Mouse (Mus musculus) liver, embryonic 12.5 days (tissue): Measurements from ENCODE around the gene Phox2b. TPM values are rescaled to one million over a fixed set of nuclear protein-coding genes. Genes with fewer than 3 reads are reported as not detected.

Source experiments
- ATAC-seq: fragments of 200-750 bp; cut with Nextera tagmentation; 2 replicates; pipeline ENCODE4 v1.8.0; 2017; ENCODE audit warnings: moderate number of reproducible peaks, mild to moderate bottlenecking, moderate library complexity
- H3K27ac ChIP-seq: fragments of 300-500 bp; sonication (generic); 2 replicates; pipeline ENCODE4 v1.5.1; 2016; ENCODE audit warnings: mild to moderate bottlenecking
- H3K27me3 ChIP-seq: fragments of 300-500 bp; sonication (generic); replicated peaks from 2 replicates; pipeline ENCODE4 v1.6.1; 2016; ENCODE audit warnings: mild to moderate bottlenecking, moderate library complexity
- H3K36me3 ChIP-seq: fragments of 300-500 bp; sonication (generic); 2 replicates; pipeline ENCODE4 v1.6.1; 2016; ENCODE audit warnings: mild to moderate bottlenecking, moderate library complexity
- H3K4me1 ChIP-seq: fragments of 300-500 bp; sonication (generic); 2 replicates; pipeline ENCODE4 v1.6.1; 2016
- H3K4me2 ChIP-seq: fragments of 300-500 bp; sonication (generic); 2 replicates; pipeline ENCODE4 v1.6.1; 2016; ENCODE audit warnings: mild to moderate bottlenecking, moderate library complexity
- H3K4me3 ChIP-seq: fragments of 300-500 bp; sonication (generic); 2 replicates; pipeline ENCODE4 v1.5.1; 2016; ENCODE audit warnings: mild to moderate bottlenecking, moderate library complexity
- H3K9ac ChIP-seq: fragments of 300-500 bp; sonication (generic); 2 replicates; pipeline ENCODE4 v1.6.1; 2016; ENCODE audit warnings: mild to moderate bottlenecking, moderate library complexity
- H3K9me3 ChIP-seq: fragments of 300-500 bp; sonication (generic); replicated peaks from 2 replicates; pipeline ENCODE4 v1.6.1; 2016; ENCODE audit warnings: mild to moderate bottlenecking, moderate library complexity
- WGBS: fragments of 180-500 bp; shearing (Covaris S2); methylation state at CpG from one replicate; pipeline ENCODE4 v1.1.7; 2016; ENCODE audit not compliant: insufficient replicate concordance; 5-methylcytosine and 5-hydroxymethylcytosine counted together
- polyA plus RNA-seq: library from polyadenylated mRNA; unstranded; fragments of >200 nt; fragmentation: Nextera tagmentation; extraction: Ambion mirVana; gene quantifications from 2 replicates; pipeline ENCODE4 v1.2.1, GENCODE M21; 2016

The Phox2b gene
- polyA plus RNA-seq, 1 experiment from 2014 or later: 0.37 TPM

- 2% methylated on average over 32 of the region's 32 CpGs for whole genome bisulfite sequencing
- Histone ChIP-seq H3K4me1 (peaks cover 8% of the 10 kb centered on the region; the same call in 1 of the 2 replicates), H3K27me3 (peaks cover 98% of the 10 kb centered on the region), H3K27ac (no peak overlapping the region), H3K4me3 (no peak overlapping the region), H3K36me3 (no peaks in the 10 kb centered on the region), H3K4me2 (no peak overlapping the region), H3K9ac (no peak overlapping the region), H3K9me3 (no peaks in the 10 kb centered on the region)
- ATAC-seq: no peak
Observed at GRCm38 (mm10) chr5:67099393-67100271, 531 bp upstream of the Phox2b start.

GRCm38 (mm10) chr5:67098051-67098732 is 909 bp downstream of the Phox2b start:
- no peak overlapping the region for H3K4me3 ChIP-seq
- WGBS: 2% methylated on average over 23 of the region's 23 CpGs
- H3K27me3 ChIP-seq: peaks cover 98% of the 10 kb centered on the region
- no peak for ATAC-seq
- no peak overlapping the region for H3K9ac ChIP-seq
- H3K4me2 ChIP-seq: no peak overlapping the region
- no peaks in the 10 kb centered on the region for H3K9me3 ChIP-seq
- no peak overlapping the region for H3K27ac ChIP-seq
- H3K36me3 ChIP-seq: no peaks in the 10 kb centered on the region
- H3K4me1 ChIP-seq: peaks cover 8% of the 10 kb centered on the region; the same call in 1 of the 2 replicates

DNA sequence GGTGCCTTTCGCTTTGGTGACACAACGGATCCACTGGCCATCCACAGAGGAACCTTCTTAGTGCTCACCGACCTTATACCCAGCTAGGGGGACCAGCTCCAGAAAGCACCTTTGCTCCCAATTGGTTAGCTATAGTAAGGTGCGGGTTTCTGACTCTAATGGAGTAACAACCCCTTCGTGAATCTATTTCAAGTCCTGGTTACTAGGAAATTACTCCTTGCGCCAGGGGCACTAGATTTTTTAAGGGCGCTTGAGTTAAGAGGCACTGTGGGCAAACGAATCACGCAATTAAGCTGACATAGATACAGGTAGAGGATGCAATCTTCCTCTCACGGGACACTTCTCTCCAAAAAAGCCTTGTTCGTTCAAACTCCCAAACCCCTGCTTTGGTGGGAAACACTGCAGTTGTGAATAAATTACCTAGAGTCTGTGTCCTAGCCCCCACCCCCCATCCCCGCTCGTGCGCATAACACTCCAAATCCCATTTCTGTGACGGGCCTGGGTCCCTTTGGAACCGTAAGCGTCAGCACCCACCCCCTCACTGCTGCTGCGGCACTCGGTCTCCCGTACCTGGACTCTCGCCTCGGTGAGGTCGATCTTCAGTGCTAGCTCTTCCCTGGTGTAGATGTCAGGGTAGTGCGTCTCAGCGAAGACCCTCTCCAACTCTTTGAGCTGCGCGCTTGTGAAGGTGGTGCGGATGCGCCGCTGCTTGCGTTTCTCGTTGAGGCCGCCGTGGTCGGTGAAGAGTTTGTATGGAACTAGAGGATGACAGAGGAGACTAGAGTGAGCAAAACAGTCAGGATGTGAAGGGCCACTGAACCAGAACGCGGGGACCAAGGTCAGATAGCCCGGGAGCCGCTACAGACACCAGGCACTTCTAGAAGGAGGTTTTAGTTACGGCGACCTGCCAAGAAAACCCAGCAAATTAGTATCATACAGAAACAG is 1.7 kb downstream of the Phox2b start:
- Histone ChIP-seq H3K4me2 (no peak overlapping the region), H3K9me3 (no peaks in the 10 kb centered on the region), H3K27me3 (peaks cover 95% of the 10 kb centered on the region), H3K36me3 (no peaks in the 10 kb centered on the region), H3K27ac (no peak overlapping the region), H3K4me1 (peaks cover 8% of the 10 kb centered on the region; the same call in 1 of the 2 replicates), H3K4me3 (no peak overlapping the region), H3K9ac (no peak overlapping the region)
- ATAC-seq: no peak
- 3% methylated on average over 41 of the region's 41 CpGs for WGBS

GRCm38 (mm10) chr5:67096378-67096771 is 2.7 kb downstream of the Phox2b start:
- H3K9ac ChIP-seq: no peak overlapping the region
- peak overlapping the region; percentile 55 for H3K4me2 ChIP-seq
- peaks cover 8% of the 10 kb centered on the region; the same call in 1 of the 2 replicates for H3K4me1 ChIP-seq
- WGBS: under 1% methylated on average over 26 of the region's 28 CpGs
- no peaks in the 10 kb centered on the region for H3K36me3 ChIP-seq
- H3K9me3 ChIP-seq: no peaks in the 10 kb centered on the region
- peaks cover 95% of the 10 kb centered on the region for H3K27me3 ChIP-seq
- H3K27ac ChIP-seq: no peak overlapping the region
- ATAC-seq: no peak
- H3K4me3 ChIP-seq: peak overlapping the region; percentile 33

DNA sequence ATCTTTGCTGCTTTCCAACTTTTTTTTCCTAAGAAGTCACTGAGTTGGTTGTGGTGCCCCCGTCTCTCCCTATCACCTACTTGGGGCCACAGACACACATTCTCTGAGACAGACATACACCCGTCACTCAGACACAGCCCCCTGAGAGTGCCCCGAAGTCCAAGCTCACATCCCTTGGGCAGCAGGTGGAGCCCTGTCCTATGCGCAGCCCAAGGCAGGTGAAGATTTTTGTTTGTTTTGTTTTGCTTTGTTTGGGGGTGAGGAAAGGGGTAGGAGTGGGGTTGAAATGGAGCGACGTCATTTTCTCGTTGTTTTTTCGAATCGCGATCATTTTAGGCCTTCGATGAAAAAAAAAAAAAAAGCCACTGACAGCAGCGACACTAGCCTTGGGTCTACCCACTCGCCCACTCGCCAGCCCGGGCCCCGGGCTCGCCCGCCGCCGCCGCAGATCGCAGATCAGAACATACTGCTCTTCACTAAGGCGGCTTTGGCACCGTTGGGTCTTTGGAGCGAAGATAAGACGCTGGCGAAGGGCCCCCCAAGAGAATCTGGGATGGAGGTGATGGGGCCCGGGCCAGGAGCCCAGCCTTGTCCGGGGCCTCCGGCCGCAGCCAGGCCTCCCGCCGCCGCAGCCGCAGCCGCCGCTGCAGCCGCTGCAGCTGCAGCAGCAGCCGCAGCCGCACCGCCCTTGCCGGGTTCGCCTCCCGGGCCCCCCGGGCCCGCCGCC is 3.3 kb downstream of the Phox2b start:
- under 1% methylated on average over 47 of the region's 47 CpGs for WGBS
- no peak overlapping the region for H3K27ac ChIP-seq

GRCm38 (mm10) chr5:67095153-67095552 is 3.9 kb downstream of the Phox2b start:
- 5% methylated on average over 15 of the region's 15 CpGs for WGBS
- H3K4me2 ChIP-seq: no peak overlapping the region
- no peaks in the 10 kb centered on the region for H3K9me3 ChIP-seq
- no peaks in the 10 kb centered on the region for H3K36me3 ChIP-seq
- H3K27ac ChIP-seq: no peak overlapping the region
- H3K4me1 ChIP-seq: peaks cover 8% of the 10 kb centered on the region; the same call in 1 of the 2 replicates
- H3K4me3 ChIP-seq: no peak overlapping the region
- ATAC-seq: no peak
- peaks cover 95% of the 10 kb centered on the region for H3K27me3 ChIP-seq
- H3K9ac ChIP-seq: no peak overlapping the region

More for the DNA sequence above, 3.3 kb downstream of the Phox2b start:
- Histone ChIP-seq H3K27me3 (peaks cover 95% of the 10 kb centered on the region), H3K4me2 (peak overlapping the region; percentile 55), H3K4me1 (peaks cover 8% of the 10 kb centered on the region; the same call in 1 of the 2 replicates), H3K36me3 (no peaks in the 10 kb centered on the region), H3K9me3 (no peaks in the 10 kb centered on the region), H3K9ac (no peak overlapping the region), H3K4me3 (peak overlapping the region; percentile 33)
- no peak for ATAC-seq

DNA sequence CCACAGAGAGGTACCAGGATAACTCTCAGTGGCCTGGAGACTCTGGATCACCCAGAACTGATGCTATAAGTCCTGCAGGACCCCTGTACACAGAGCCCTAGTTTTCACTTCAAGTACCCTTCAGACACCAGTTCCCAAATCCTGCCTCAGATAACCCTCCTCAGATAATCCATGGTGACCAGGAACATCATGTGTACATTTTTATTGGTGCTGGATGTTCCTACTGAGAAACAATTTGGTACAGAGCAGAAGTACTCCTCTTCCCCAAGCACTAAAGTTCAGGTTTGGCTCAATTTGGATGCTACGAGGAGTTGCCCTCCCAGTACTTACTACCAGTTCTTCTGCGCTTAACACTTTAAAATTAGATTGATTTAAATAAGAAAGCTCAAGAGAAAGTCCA is 5.1 kb downstream of the Phox2b start:
- ATAC-seq: no peak
- H3K4me2 ChIP-seq: no peak overlapping the region
- 16% methylated on average over 2 of the region's 2 CpGs for WGBS

DNA sequence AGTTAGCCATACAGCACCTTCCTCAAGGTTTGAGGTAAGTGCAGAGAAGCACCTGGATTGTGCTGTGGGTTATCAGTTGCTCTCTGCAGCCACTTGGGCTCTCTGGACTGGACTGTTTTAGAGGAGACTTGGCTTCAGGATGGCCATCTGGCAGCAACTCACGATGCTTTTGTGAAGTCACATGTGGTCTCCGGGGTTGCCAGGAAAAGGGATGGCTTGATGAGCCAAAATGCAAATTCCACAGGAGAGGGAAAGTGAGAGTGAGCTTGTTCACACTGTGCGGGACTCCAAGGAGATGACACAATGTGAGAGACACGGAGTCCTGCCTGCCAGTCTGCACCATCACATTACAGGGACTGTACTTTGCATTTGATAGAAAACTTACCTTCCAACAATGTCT is 7.3 kb downstream of the Phox2b start:
- Histone ChIP-seq H3K4me1 (peaks cover 8% of the 10 kb centered on the region; the same call in 1 of the 2 replicates), H3K36me3 (no peaks in the 10 kb centered on the region), H3K4me3 (no peak overlapping the region), H3K9me3 (no peaks in the 10 kb centered on the region), H3K27ac (no peak overlapping the region), H3K27me3 (peaks cover 66% of the 10 kb centered on the region), H3K4me2 (no peak overlapping the region), H3K9ac (no peak overlapping the region)
- ATAC-seq: no peak
- WGBS: 15% methylated on average over 4 of the region's 4 CpGs

More for the DNA sequence above, 5.1 kb downstream of the Phox2b start:
- Histone ChIP-seq H3K9me3 (no peaks in the 10 kb centered on the region), H3K27me3 (peaks cover 87% of the 10 kb centered on the region), H3K4me3 (no peak overlapping the region), H3K27ac (no peak overlapping the region), H3K9ac (no peak overlapping the region), H3K36me3 (no peaks in the 10 kb centered on the region), H3K4me1 (peaks cover 8% of the 10 kb centered on the region; the same call in 1 of the 2 replicates)

DNA sequence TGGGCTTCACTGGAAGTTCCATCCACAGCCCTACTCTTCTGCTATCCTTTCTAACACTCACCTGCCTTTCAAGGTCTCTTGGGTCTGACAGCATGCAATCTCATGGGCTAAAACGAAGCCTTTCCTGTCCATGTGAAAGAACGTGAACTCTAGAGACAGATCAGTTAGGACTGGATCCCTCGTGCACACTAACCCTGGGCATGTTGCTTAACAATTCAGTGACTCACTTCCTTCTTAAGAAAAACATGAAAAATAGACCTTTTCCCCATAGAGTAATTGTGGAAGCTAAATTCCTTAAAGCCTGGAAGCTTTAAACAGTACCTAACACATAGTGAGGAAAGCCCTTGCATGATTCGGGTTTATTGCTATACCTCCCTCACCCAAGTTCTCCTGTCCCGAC is 8.2 kb downstream of the Phox2b start:
- Histone ChIP-seq H3K4me2 (no peak overlapping the region), H3K9ac (no peak overlapping the region), H3K9me3 (no peaks in the 10 kb centered on the region), H3K4me1 (no peaks in the 10 kb centered on the region), H3K27ac (no peak overlapping the region), H3K27me3 (peaks cover 57% of the 10 kb centered on the region), H3K36me3 (no peaks in the 10 kb centered on the region), H3K4me3 (no peak overlapping the region)
- 41% methylated on average over 5 of the region's 5 CpGs for WGBS
- no peak for ATAC-seq

DNA sequence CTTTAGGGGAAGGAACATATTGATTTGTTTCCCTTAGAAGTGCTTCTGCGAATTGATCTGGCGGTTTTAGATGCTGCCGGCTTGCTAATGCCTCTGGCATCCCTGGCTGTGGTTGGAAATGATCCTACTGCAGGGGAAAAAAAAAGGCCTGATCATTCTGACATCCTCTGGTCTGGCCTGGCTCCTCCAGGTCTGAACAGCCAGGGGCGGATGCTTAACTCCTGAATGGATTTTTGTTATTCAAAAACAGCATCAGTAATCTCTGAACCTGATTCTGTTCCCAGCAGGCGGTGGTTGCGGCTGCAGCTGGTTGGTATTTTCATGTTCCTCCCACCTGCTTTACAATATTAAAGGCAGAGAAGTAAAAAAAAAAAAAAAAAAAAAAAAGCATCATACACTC is 16.0 kb downstream of the Phox2b start:
- no peaks in the 10 kb centered on the region for H3K9me3 ChIP-seq
- no peaks in the 10 kb centered on the region for H3K36me3 ChIP-seq
- ATAC-seq: no peak
- WGBS: 33% methylated on average over 6 of the region's 6 CpGs
- H3K9ac ChIP-seq: no peak overlapping the region
- no peak overlapping the region for H3K4me2 ChIP-seq
- peaks cover 29% of the 10 kb centered on the region for H3K27me3 ChIP-seq
- H3K4me1 ChIP-seq: no peaks in the 10 kb centered on the region
- H3K27ac ChIP-seq: no peak overlapping the region
- H3K4me3 ChIP-seq: no peak overlapping the region

GRCm38 (mm10) chr5:67063596-67063995 is 35.5 kb downstream of the Phox2b start:
- Histone ChIP-seq H3K4me2 (no peak overlapping the region), H3K4me3 (no peak overlapping the region), H3K4me1 (no peaks in the 10 kb centered on the region), H3K9me3 (no peaks in the 10 kb centered on the region), H3K9ac (no peak overlapping the region), H3K27ac (no peak overlapping the region), H3K36me3 (no peaks in the 10 kb centered on the region), H3K27me3 (no peaks in the 10 kb centered on the region)
- ATAC-seq: no peak
- WGBS: 51% methylated on average over 9 of the region's 9 CpGs
